Mouse (Mus musculus): ENCODE data around the gene Cttnbp2. TPM values are rescaled to one million over a fixed set of nuclear protein-coding genes. Genes with fewer than 3 reads are reported as not detected.

The Cttnbp2 gene
- polyA plus RNA-seq (2014; fragmentation: Nextera tagmentation; extraction: Ambion mirVana), result 15.7 and 21.7 TPM in 2 replicates

DNA sequence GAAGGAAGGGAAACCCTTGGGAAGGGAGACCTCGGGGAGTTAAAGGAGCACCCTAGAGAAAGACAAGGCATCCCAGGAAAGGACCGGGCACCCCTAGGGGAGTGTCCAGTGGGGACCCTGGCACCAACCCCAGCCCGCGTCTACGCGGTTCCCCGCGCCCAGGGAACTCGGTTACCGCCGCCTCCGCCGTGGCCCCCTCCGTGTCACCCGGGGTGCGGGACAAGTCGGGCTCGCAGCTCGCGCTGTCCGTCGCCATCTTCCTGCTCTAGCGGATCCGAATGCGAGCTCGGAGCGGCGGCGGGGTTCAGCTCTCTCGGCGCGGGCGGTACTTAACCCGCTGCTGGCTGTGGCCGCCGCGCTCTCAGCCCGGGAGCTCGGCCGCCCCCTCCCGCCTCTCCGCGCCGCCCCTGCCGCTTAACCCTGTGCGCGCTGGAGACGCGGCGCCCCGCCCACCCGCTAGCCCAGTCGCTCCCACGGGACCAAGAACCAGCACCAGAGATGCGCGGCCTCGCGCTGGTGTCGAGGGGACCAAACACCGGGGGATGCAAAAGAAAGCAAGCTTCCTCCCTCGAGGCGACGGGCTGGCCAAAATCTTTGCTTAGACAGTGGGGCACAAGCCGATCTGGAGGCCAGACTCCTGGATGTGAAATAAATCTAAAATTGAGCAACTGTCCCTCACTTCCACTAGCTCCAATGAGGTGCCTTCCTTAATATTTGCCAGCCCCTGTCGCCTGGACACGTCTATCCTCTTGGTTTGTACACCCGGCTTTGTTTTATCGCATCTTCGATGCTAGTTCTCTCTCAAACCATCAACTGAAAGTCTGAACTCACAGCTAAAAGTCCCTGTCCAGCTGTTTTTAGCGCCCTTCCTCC is at the start of gene Cttnbp2:
Cttnbp2 (minus strand) TSS at position 364 of the 873 bp plus-strand sequence.
- H3K27ac ChIP-seq (ENCODE audit: low read depth, low read length), result no peak within 1 kb of the TSS; the same call in 1 of the 2 replicates
- no peaks in the 10 kb centered on the region for H3K36me3 ChIP-seq (ENCODE audit: control insufficient read depth, insufficient read depth, low read length)
- peak within 1 kb of the TSS; percentile 73 for H3K4me3 ChIP-seq (ENCODE audit: low read depth, low read length)
- DNase-seq (ENCODE audit: low spot score), result peak; percentile 87
- peak; percentile 96 for ATAC-seq (replicated peaks; ENCODE audit: low FRiP score)
- peak within 1 kb of the TSS; percentile 78 for H3K9ac ChIP-seq (ENCODE audit: low read length)
- H3K9me3 ChIP-seq (ENCODE audit: control insufficient read depth, low read length), result no peaks in the 10 kb centered on the region
- no peaks in the 10 kb centered on the region for H3K27me3 ChIP-seq (ENCODE audit: control insufficient read depth, insufficient read depth, low read length)
- H3K4me1 ChIP-seq (replicated peaks; ENCODE audit: control insufficient read depth, insufficient read depth, low read length), result peaks cover 5% of the 10 kb centered on the region; the same call in 1 of the 2 replicates
- H3K4me2 ChIP-seq (ENCODE audit: low read depth, low read length, severe bottlenecking), result peak within 1 kb of the TSS; percentile 90
- under 1% methylated on average over 68 of the region's 70 CpGs for whole genome bisulfite sequencing

DNA sequence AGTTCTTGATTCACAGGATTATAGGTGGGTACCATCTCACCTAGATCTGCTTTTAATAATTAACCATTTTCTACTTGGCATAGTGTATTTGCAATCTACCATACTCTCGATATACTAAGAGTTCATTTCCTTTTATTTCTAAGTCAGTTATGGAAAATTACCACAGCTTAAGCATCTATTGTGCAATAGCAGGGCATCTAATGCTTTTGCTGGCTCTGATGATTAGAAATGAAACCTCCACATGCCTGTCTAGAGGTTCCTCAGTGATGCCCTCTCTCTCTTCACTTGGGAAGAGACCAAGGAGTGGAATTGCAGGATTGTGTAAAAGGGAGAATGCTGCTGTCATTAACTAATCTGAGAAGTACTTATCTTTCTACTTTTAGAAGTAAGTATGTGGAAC is 44.4 kb upstream of the Cttnbp2 start:
- no peak for ATAC-seq (replicated peaks; ENCODE audit: low FRiP score)
- H3K9ac ChIP-seq (ENCODE audit: low read length), result no peak overlapping the region
- H3K4me2 ChIP-seq (ENCODE audit: low read depth, low read length, severe bottlenecking), result no peak overlapping the region
- H3K27ac ChIP-seq (ENCODE audit: low read depth, low read length), result no peak overlapping the region
- no peaks in the 10 kb centered on the region for H3K36me3 ChIP-seq (ENCODE audit: control insufficient read depth, insufficient read depth, low read length)
- H3K4me3 ChIP-seq (ENCODE audit: low read depth, low read length), result no peak overlapping the region
- no peak for DNase-seq (ENCODE audit: low spot score)
- no peaks in the 10 kb centered on the region for H3K27me3 ChIP-seq (ENCODE audit: control insufficient read depth, insufficient read depth, low read length)
- no peaks in the 10 kb centered on the region for H3K9me3 ChIP-seq (ENCODE audit: control insufficient read depth, low read length)
- 80% methylated on average over 1 of the region's 1 CpGs for WGBS
- H3K4me1 ChIP-seq (replicated peaks; ENCODE audit: control insufficient read depth, insufficient read depth, low read length), result no peaks in the 10 kb centered on the region

GRCm38 (mm10) chr6:18547516-18548465 is 33.1 kb upstream of the Cttnbp2 start:
- WGBS, result 70% methylated on average over 24 of the region's 24 CpGs
- DNase-seq (ENCODE audit: low spot score) (no peak), ATAC-seq (replicated peaks; ENCODE audit: low FRiP score) (no peak)
- H3K4me1 ChIP-seq (replicated peaks; ENCODE audit: control insufficient read depth, insufficient read depth, low read length), result no peaks in the 10 kb centered on the region
- H3K9ac ChIP-seq (ENCODE audit: low read length), result no peak overlapping the region
- no peaks in the 10 kb centered on the region for H3K27me3 ChIP-seq (ENCODE audit: control insufficient read depth, insufficient read depth, low read length)
- H3K36me3 ChIP-seq (ENCODE audit: control insufficient read depth, insufficient read depth, low read length), result no peaks in the 10 kb centered on the region
- no peaks in the 10 kb centered on the region for H3K9me3 ChIP-seq (ENCODE audit: control insufficient read depth, low read length)
- no peak overlapping the region for H3K4me3 ChIP-seq (ENCODE audit: low read depth, low read length)
- H3K27ac ChIP-seq (ENCODE audit: low read depth, low read length), result no peak overlapping the region
- no peak overlapping the region for H3K4me2 ChIP-seq (ENCODE audit: low read depth, low read length, severe bottlenecking)

DNA sequence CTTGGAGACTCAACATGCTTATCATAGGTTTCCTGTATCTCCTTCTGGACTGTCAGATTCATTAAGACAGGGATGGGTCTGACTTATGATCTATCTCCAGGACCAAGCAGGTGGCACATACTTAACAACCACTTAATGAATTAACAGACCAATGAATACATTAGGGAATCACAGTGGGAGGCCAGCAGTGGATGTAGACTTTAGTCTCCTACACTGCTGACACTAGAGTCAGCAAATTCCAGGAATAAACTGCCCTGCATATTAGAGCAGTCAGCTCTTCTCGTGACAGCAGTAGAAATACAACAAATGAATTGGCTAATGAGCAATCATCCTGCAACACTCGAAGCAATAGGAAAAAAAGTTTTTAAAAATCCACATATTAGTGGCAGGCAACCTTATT is 29.2 kb upstream of the Cttnbp2 start:
- no peak overlapping the region for H3K27ac ChIP-seq (ENCODE audit: low read depth, low read length)
- H3K9me3 ChIP-seq (ENCODE audit: control insufficient read depth, low read length), result no peaks in the 10 kb centered on the region
- no peak overlapping the region for H3K4me2 ChIP-seq (ENCODE audit: low read depth, low read length, severe bottlenecking)
- H3K4me1 ChIP-seq (replicated peaks; ENCODE audit: control insufficient read depth, insufficient read depth, low read length), result no peaks in the 10 kb centered on the region
- 82% methylated on average over 2 of the region's 2 CpGs for WGBS
- H3K4me3 ChIP-seq (ENCODE audit: low read depth, low read length), result no peak overlapping the region
- no peaks in the 10 kb centered on the region for H3K36me3 ChIP-seq (ENCODE audit: control insufficient read depth, insufficient read depth, low read length)
- no peak overlapping the region for H3K9ac ChIP-seq (ENCODE audit: low read length)
- no peak for ATAC-seq (replicated peaks; ENCODE audit: low FRiP score)
- no peak for DNase-seq (ENCODE audit: low spot score)
- H3K27me3 ChIP-seq (ENCODE audit: control insufficient read depth, insufficient read depth, low read length), result no peaks in the 10 kb centered on the region

DNA sequence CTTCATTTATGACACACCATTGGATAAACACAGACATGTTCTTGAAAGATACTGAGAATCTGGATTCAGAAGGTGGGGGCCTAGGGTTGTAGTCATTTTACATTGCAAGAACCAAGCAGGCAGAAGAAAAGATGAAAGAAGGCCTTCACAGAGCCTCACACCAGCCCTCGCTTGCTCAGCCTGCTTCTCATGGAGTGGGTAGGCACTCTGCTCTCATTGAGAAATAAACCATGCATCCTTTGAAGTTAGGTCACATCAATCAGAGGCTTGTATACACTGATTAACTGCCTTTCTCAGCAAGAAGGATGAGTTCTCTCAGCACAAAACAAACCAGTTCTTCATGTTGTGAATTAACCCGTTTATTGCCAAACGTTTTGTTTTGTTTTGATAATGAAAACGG is 25.8 kb upstream of the Cttnbp2 start:
- no peak overlapping the region for H3K4me3 ChIP-seq (ENCODE audit: low read depth, low read length)
- DNase-seq (ENCODE audit: low spot score) (no peak), ATAC-seq (replicated peaks; ENCODE audit: low FRiP score) (no peak)
- 66% methylated on average over 4 of the region's 4 CpGs for WGBS
- H3K4me2 ChIP-seq (ENCODE audit: low read depth, low read length, severe bottlenecking), result no peak overlapping the region
- H3K27me3 ChIP-seq (ENCODE audit: control insufficient read depth, insufficient read depth, low read length), result no peaks in the 10 kb centered on the region
- H3K27ac ChIP-seq (ENCODE audit: low read depth, low read length), result no peak overlapping the region
- H3K9me3 ChIP-seq (ENCODE audit: control insufficient read depth, low read length), result no peaks in the 10 kb centered on the region
- no peaks in the 10 kb centered on the region for H3K4me1 ChIP-seq (replicated peaks; ENCODE audit: control insufficient read depth, insufficient read depth, low read length)
- no peaks in the 10 kb centered on the region for H3K36me3 ChIP-seq (ENCODE audit: control insufficient read depth, insufficient read depth, low read length)
- no peak overlapping the region for H3K9ac ChIP-seq (ENCODE audit: low read length)

DNA sequence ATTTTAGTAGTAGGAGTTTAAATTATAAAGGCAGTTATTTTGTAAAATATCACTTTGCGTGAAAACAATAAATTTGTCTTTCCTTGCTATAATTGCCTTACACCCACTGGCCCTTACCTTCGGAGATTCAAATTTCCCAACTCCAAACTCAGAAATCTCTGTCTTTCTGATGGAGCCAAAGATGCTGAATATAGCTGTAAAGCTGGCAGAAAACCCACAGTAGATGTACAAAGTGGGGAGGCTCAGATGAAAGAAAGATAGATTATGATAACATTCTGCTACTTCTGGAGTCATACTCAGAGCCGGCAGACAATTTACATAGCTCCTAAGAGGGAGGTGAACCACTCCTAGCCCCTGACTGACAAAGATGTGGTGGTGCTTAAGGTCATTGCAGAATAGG is 15.8 kb upstream of the Cttnbp2 start:
- no peak overlapping the region for H3K4me2 ChIP-seq (ENCODE audit: low read depth, low read length, severe bottlenecking)
- no peaks in the 10 kb centered on the region for H3K27me3 ChIP-seq (ENCODE audit: control insufficient read depth, insufficient read depth, low read length)
- ATAC-seq (replicated peaks; ENCODE audit: low FRiP score) (no peak), DNase-seq (ENCODE audit: low spot score) (no peak)
- H3K9me3 ChIP-seq (ENCODE audit: control insufficient read depth, low read length), result no peaks in the 10 kb centered on the region
- H3K36me3 ChIP-seq (ENCODE audit: control insufficient read depth, insufficient read depth, low read length), result no peaks in the 10 kb centered on the region
- 92% methylated on average over 3 of the region's 3 CpGs for WGBS
- no peak overlapping the region for H3K27ac ChIP-seq (ENCODE audit: low read depth, low read length)
- no peaks in the 10 kb centered on the region for H3K4me1 ChIP-seq (replicated peaks; ENCODE audit: control insufficient read depth, insufficient read depth, low read length)
- H3K4me3 ChIP-seq (ENCODE audit: low read depth, low read length), result no peak overlapping the region
- no peak overlapping the region for H3K9ac ChIP-seq (ENCODE audit: low read length)

GRCm38 (mm10) chr6:18517626-18518025 is 3.0 kb upstream of the Cttnbp2 start:
- no peak for DNase-seq (ENCODE audit: low spot score)
- no peak for ATAC-seq (replicated peaks; ENCODE audit: low FRiP score)
- Histone ChIP-seq H3K4me3 (ENCODE audit: low read depth, low read length) (no peak overlapping the region), H3K4me1 (replicated peaks; ENCODE audit: control insufficient read depth, insufficient read depth, low read length) (peaks cover 5% of the 10 kb centered on the region; the same call in 1 of the 2 replicates), H3K9ac (ENCODE audit: low read length) (no peak overlapping the region), H3K4me2 (ENCODE audit: low read depth, low read length, severe bottlenecking) (no peak overlapping the region), H3K27me3 (ENCODE audit: control insufficient read depth, insufficient read depth, low read length) (no peaks in the 10 kb centered on the region), H3K9me3 (ENCODE audit: control insufficient read depth, low read length) (no peaks in the 10 kb centered on the region), H3K27ac (ENCODE audit: low read depth, low read length) (no peak overlapping the region), H3K36me3 (ENCODE audit: control insufficient read depth, insufficient read depth, low read length) (no peaks in the 10 kb centered on the region)
- 80% methylated on average over 2 of the region's 2 CpGs for WGBS

- under 1% methylated on average over 28 of the region's 28 CpGs for WGBS
- Histone ChIP-seq H3K4me3 (ENCODE audit: low read depth, low read length) (peak overlapping the region; percentile 73), H3K27ac (ENCODE audit: low read depth, low read length) (no peak overlapping the region), H3K4me1 (replicated peaks; ENCODE audit: control insufficient read depth, insufficient read depth, low read length) (peaks cover 5% of the 10 kb centered on the region; the same call in 1 of the 2 replicates), H3K27me3 (ENCODE audit: control insufficient read depth, insufficient read depth, low read length) (no peaks in the 10 kb centered on the region), H3K4me2 (ENCODE audit: low read depth, low read length, severe bottlenecking) (peak overlapping the region; percentile 90), H3K9me3 (ENCODE audit: control insufficient read depth, low read length) (no peaks in the 10 kb centered on the region), H3K36me3 (ENCODE audit: control insufficient read depth, insufficient read depth, low read length) (no peaks in the 10 kb centered on the region), H3K9ac (ENCODE audit: low read length) (peak overlapping the region; percentile 78)
- ATAC-seq (replicated peaks; ENCODE audit: low FRiP score) (peak; percentile 62), DNase-seq (ENCODE audit: low spot score) (peak; percentile 67)
Observed at GRCm38 (mm10) chr6:18513611-18514473, 801 bp downstream of the Cttnbp2 start.
